Mouse (Mus musculus) ES-Bruce4 (cell line): ENCODE data around the gene Izumo4.

Experiments
- CTCF ChIP-seq: IDR thresholded peaks from one replicate; pipeline ENCODE4 v1.8.1; 2011; ENCODE audit warnings: low read depth, low read length
- POLR2A ChIP-seq: IDR thresholded peaks from one replicate; pipeline ENCODE4 v1.8.1; 2011; ENCODE audit warnings: low read length; ENCODE audit not compliant: insufficient read depth

- TF ChIP-seq CTCF (no peak), POLR2A (no peak)
Measured at GRCm38 (mm10) chr10:80700732-80701131, 1.3 kb upstream of the Izumo4 start.
